Mouse (Mus musculus) MEL (cell line): ENCODE measurements at regions not wholly inside any gene's neighbourhood (a gene's known extent, or its start where the extent isn't known, plus 50 kb on each side); places are given as distances from the start of the nearest gene placed in this dataset.

Source experiments
- DNase-seq: peaks from one replicate; pipeline ENCODE4 v3.0.0; 2011; ENCODE audit warnings: low read depth, low spot score
- H3K27ac ChIP-seq: 2 replicates; pipeline ENCODE4 v1.5.1; 2012; ENCODE audit warnings: low read depth, mild to moderate bottlenecking, control low read depth, low read length, moderate library complexity; ENCODE audit not compliant: control insufficient read depth
- H3K27me3 ChIP-seq, 2 experiments: fragments of 150-350 bp in 1 of 2; sonication (generic) in 1 of 2; 2 replicates each; pipeline ENCODE4 v1.6.1; 2012; ENCODE audit warnings: low read length in 2 of 2, mild to moderate bottlenecking in 2 of 2, improper control_type of control experiment in 1 of 2, moderate library complexity in 1 of 2; ENCODE audit not compliant: insufficient read depth in 2 of 2, control insufficient read depth in 1 of 2
- H3K36me3 ChIP-seq, 2 experiments: 2 replicates each; pipeline ENCODE4 v1.6.1; 2012 to 2014; ENCODE audit warnings: low read length in 2 of 2, improper control_type of control experiment in 1 of 2, inconsistent platforms in 1 of 2, mild to moderate bottlenecking in 1 of 2; ENCODE audit not compliant: insufficient read depth in 2 of 2, control insufficient read depth in 1 of 2
- H3K4me1 ChIP-seq, 2 experiments: fragments of 150-350 bp in 1 of 2; sonication (generic) in 1 of 2; 2 replicates each; pipeline ENCODE4 v1.6.1; 2012; ENCODE audit warnings: low read length in 2 of 2, improper control_type of control experiment in 1 of 2, mild to moderate bottlenecking in 1 of 2; ENCODE audit not compliant: insufficient read depth in 2 of 2, control insufficient read depth in 1 of 2
- H3K4me3 ChIP-seq, 2 experiments: fragments of 150-350 bp in 1 of 2; sonication (generic) in 1 of 2; 2 replicates each; pipeline ENCODE4 v1.5.1; 2012; ENCODE audit warnings: low read depth in 2 of 2, low read length in 2 of 2, mild to moderate bottlenecking in 2 of 2, moderate library complexity in 2 of 2, control low read depth in 1 of 2, improper control_type of control experiment in 1 of 2; ENCODE audit not compliant: control insufficient read depth in 1 of 2, insufficient read depth in 1 of 2
- H3K79me2 ChIP-seq: 2 replicates; pipeline ENCODE4 v1.6.1; 2012; ENCODE audit warnings: mild to moderate bottlenecking, low read length, moderate library complexity; ENCODE audit not compliant: control insufficient read depth, poor library complexity, insufficient read depth
- H3K9ac ChIP-seq: 2 replicates; pipeline ENCODE4 v1.6.1; 2012; ENCODE audit warnings: low read depth, mild to moderate bottlenecking, control low read depth, low read length, moderate library complexity; ENCODE audit not compliant: control insufficient read depth, poor library complexity, severe bottlenecking
- H3K9me3 ChIP-seq: fragments of 150-350 bp; sonication (generic); replicated peaks from 2 replicates; pipeline ENCODE4 v1.6.1; 2012; ENCODE audit warnings: mild to moderate bottlenecking, low read length, improper control_type of control experiment, moderate library complexity; ENCODE audit not compliant: insufficient read depth
- BHLHE40 ChIP-seq: IDR thresholded peaks from 2 replicates; pipeline ENCODE4 v1.6.1; 2012; ENCODE audit warnings: low read depth, mild to moderate bottlenecking, inconsistent platforms, low read length, improper control_type of control experiment, borderline replicate concordance
- CHD1 ChIP-seq: IDR thresholded peaks from 2 replicates; pipeline ENCODE4 v1.6.1; 2012; ENCODE audit warnings: low read depth, mild to moderate bottlenecking, inconsistent platforms, low read length, improper control_type of control experiment
- CTCF ChIP-seq, 3 experiments: IDR thresholded peaks in 2 of 3; conservative IDR thresholded peaks in 1 of 3; 2 replicates each; pipeline ENCODE4 v1.5.1; 2011 to 2012; ENCODE audit warnings: low read length in 3 of 3, low read depth in 2 of 3, mild to moderate bottlenecking in 2 of 3, improper control_type of control experiment in 1 of 3, inconsistent platforms in 1 of 3, mixed read lengths in 1 of 3, moderate library complexity in 1 of 3; ENCODE audit not compliant: control insufficient read depth in 1 of 3, insufficient read depth in 1 of 3, poor library complexity in 1 of 3, severe bottlenecking in 1 of 3
- ELF1 ChIP-seq: IDR thresholded peaks from 2 replicates; pipeline ENCODE4 v1.6.1; 2014; ENCODE audit warnings: low read depth, mild to moderate bottlenecking, inconsistent platforms, low read length, improper control_type of control experiment, moderate library complexity
- EP300 ChIP-seq, 2 experiments: IDR thresholded peaks; 2 replicates each; pipeline ENCODE4 v1.6.1; 2011; ENCODE audit warnings: improper control_type of control experiment in 2 of 2, low read length in 2 of 2, low read depth in 1 of 2, mild to moderate bottlenecking in 1 of 2
- KAT2A ChIP-seq: conservative IDR thresholded peaks from 2 replicates; pipeline ENCODE4 v1.6.1; 2012; ENCODE audit warnings: low read depth, low read length, improper control_type of control experiment, inconsistent platforms
- MAFK ChIP-seq: IDR thresholded peaks from 2 replicates; pipeline ENCODE4 v1.6.1; 2011; ENCODE audit warnings: low read depth, mild to moderate bottlenecking, low read length, improper control_type of control experiment, borderline replicate concordance
- MAX ChIP-seq: IDR thresholded peaks from 2 replicates; pipeline ENCODE4 v1.6.1; 2011; ENCODE audit warnings: low read length, improper control_type of control experiment
- MAZ ChIP-seq: IDR thresholded peaks from 2 replicates; pipeline ENCODE4 v1.6.1; 2012; ENCODE audit warnings: low read depth, mild to moderate bottlenecking, inconsistent platforms, low read length, improper control_type of control experiment
- MEF2A ChIP-seq: IDR thresholded peaks from 2 replicates; pipeline ENCODE4 v1.6.1; 2014; ENCODE audit warnings: low read depth, mild to moderate bottlenecking, inconsistent platforms, low read length, improper control_type of control experiment; ENCODE audit not compliant: poor library complexity, insufficient replicate concordance, severe bottlenecking; ENCODE audit errors: extremely low read depth
- MXI1 ChIP-seq: IDR thresholded peaks from 2 replicates; pipeline ENCODE4 v1.6.1; 2011; ENCODE audit warnings: mild to moderate bottlenecking, low read depth, low read length, improper control_type of control experiment
- NELFE ChIP-seq: IDR thresholded peaks from 2 replicates; pipeline ENCODE4 v1.6.1; 2011; ENCODE audit warnings: low read depth, low read length, improper control_type of control experiment
- NRF1 ChIP-seq: IDR thresholded peaks from 2 replicates; pipeline ENCODE4 v1.6.1; 2014; ENCODE audit warnings: low read depth, mild to moderate bottlenecking, inconsistent platforms, low read length, improper control_type of control experiment, moderate library complexity; ENCODE audit not compliant: poor library complexity, insufficient read depth, severe bottlenecking
- POLR2A ChIP-seq, 2 experiments: IDR thresholded peaks; 2 replicates each; pipeline ENCODE4 v1.6.1; 2011 to 2012; ENCODE audit warnings: low read length in 2 of 2, mild to moderate bottlenecking in 2 of 2, control low read depth in 1 of 2, improper control_type of control experiment in 1 of 2, low read depth in 1 of 2, moderate library complexity in 1 of 2; ENCODE audit not compliant: control insufficient read depth in 1 of 2, insufficient read depth in 1 of 2, poor library complexity in 1 of 2
- RCOR1 ChIP-seq: IDR thresholded peaks from 2 replicates; pipeline ENCODE4 v1.6.1; 2012; ENCODE audit warnings: low read depth, mild to moderate bottlenecking, inconsistent platforms, low read length, improper control_type of control experiment
- TBP ChIP-seq: IDR thresholded peaks from 2 replicates; pipeline ENCODE4 v1.8.0; 2011; ENCODE audit warnings: low read depth, low read length, improper control_type of control experiment
- TCF12 ChIP-seq: IDR thresholded peaks from 2 replicates; pipeline ENCODE4 v1.6.1; 2014; ENCODE audit warnings: low read depth, mild to moderate bottlenecking, inconsistent platforms, low read length, improper control_type of control experiment, moderate library complexity
- USF1 ChIP-seq: IDR thresholded peaks from 2 replicates; pipeline ENCODE4 v1.6.1; 2014; ENCODE audit warnings: low read depth, mild to moderate bottlenecking, inconsistent platforms, low read length, improper control_type of control experiment, moderate library complexity
- USF2 ChIP-seq, 2 experiments: IDR thresholded peaks; 2 replicates each; pipeline ENCODE4 v1.6.1; 2011 to 2012; ENCODE audit warnings: improper control_type of control experiment in 2 of 2, low read length in 2 of 2, borderline replicate concordance in 1 of 2, inconsistent platforms in 1 of 2, low read depth in 1 of 2, mild to moderate bottlenecking in 1 of 2; ENCODE audit not compliant: insufficient read depth in 1 of 2
- ZC3H11A ChIP-seq: IDR thresholded peaks from 2 replicates; pipeline ENCODE4 v1.6.1; 2012; ENCODE audit warnings: low read depth, mild to moderate bottlenecking, inconsistent platforms, low read length, improper control_type of control experiment
- ZMIZ1 ChIP-seq: IDR thresholded peaks from 2 replicates; pipeline ENCODE4 v1.6.1; 2012; ENCODE audit warnings: low read depth, mild to moderate bottlenecking, inconsistent platforms, low read length, improper control_type of control experiment, moderate library complexity

- H3K27me3 ChIP-seq = no peaks in the 10 kb centered on the region
- H3K27ac ChIP-seq = no peak overlapping the region
- no peak overlapping the region for H3K4me3 ChIP-seq
- TF ChIP-seq KAT2A (no peak), CTCF (IDR thresholded peaks at IDR 0.05 in 2 of 3, conservative IDR thresholded peaks at IDR 0.05 in 1 of 3; ENCODE audit: control insufficient read depth in 1 of 3, insufficient read depth in 1 of 3, low read depth in 2 of 3, low read length in 3 of 3, poor library complexity in 1 of 3, severe bottlenecking in 1 of 3) (no peak), POLR2A (IDR thresholded peaks at IDR 0.05; ENCODE audit: control insufficient read depth in 1 of 2, insufficient read depth in 1 of 2, low read depth in 1 of 2, low read length in 2 of 2, poor library complexity in 1 of 2) (no peak), MEF2A (no peak), MAZ (no peak), NRF1 (no peak), NELFE (no peak), USF1 (no peak), EP300 (IDR thresholded peaks at IDR 0.05; ENCODE audit: low read depth in 1 of 2, low read length in 2 of 2) (no peak), CHD1 (no peak), USF2 (IDR thresholded peaks at IDR 0.05; ENCODE audit: borderline replicate concordance in 1 of 2, insufficient read depth in 1 of 2, low read depth in 1 of 2, low read length in 2 of 2) (no peak), MAFK (no peak), ZMIZ1 (no peak), MXI1 (no peak), TBP (no peak), ZC3H11A (no peak), ELF1 (no peak), BHLHE40 (no peak)
- no peaks in the 10 kb centered on the region for H3K36me3 ChIP-seq
- H3K79me2 ChIP-seq = no peaks in the 10 kb centered on the region
- no peak for DNase-seq
- H3K4me1 ChIP-seq = no peaks in the 10 kb centered on the region
- H3K9me3 ChIP-seq = no peaks in the 10 kb centered on the region
- no peak overlapping the region for H3K9ac ChIP-seq
These were observed 257.2 kb upstream of the Dio3 start for GRCm38 (mm10) chr12:110021690-110022089.

- Histone ChIP-seq H3K27me3 (no peaks in the 10 kb centered on the region), H3K9me3 (no peaks in the 10 kb centered on the region), H3K9ac (no peak overlapping the region)
These were observed 256.2 kb upstream of the Dio3 start for GRCm38 (mm10) chr12:110022631-110023030.

More at GRCm38 (mm10) chr12:110022631-110023030, 256.2 kb upstream of the Dio3 start:
- DNase-seq = no peak
- H3K4me3 ChIP-seq = no peak overlapping the region
- no peaks in the 10 kb centered on the region for H3K79me2 ChIP-seq
- H3K4me1 ChIP-seq = no peaks in the 10 kb centered on the region
- no peaks in the 10 kb centered on the region for H3K36me3 ChIP-seq
- TF ChIP-seq TCF12 = no peak
- no peak for TF ChIP-seq MAFK
- TF ChIP-seq MAX = no peak
- no peak for TF ChIP-seq RCOR1
- TF ChIP-seq KAT2A = no peak
- H3K27ac ChIP-seq = no peak overlapping the region
